Mouse (Mus musculus): ENCODE data around the gene Ubn1. TPM values are rescaled to one million over a fixed set of nuclear protein-coding genes. Genes with fewer than 3 reads are reported as not detected.

Gene Ubn1
- polyA plus RNA-seq (2012): 15.6 and 16.6 TPM in 2 replicates

- TF ChIP-seq GATA1 (IDR thresholded peaks at IDR 0.05; ENCODE audit: low read length): no peak
These were observed at the start of gene Ubn1, which contains the start of gene Glyr1 for GRCm38 (mm10) chr16:5049774-5050234. Gene Ubn1 (plus strand): TSS chr16:5050057. Gene Glyr1 (minus strand): TSS chr16:5049863.

- no peak for TF ChIP-seq GATA1 (IDR thresholded peaks at IDR 0.05; ENCODE audit: low read length)
These were observed 49.2 kb upstream of the Ubn1 start for GRCm38 (mm10) chr16:5000611-5001010.

GRCm38 (mm10) chr16:5007067-5007466 is 42.8 kb upstream of the Ubn1 start, which contains the start of gene Smim22:
Gene Smim22 (plus strand): TSS chr16:5007288.
- TF ChIP-seq GATA1 (IDR thresholded peaks at IDR 0.05; ENCODE audit: low read length): no peak

GRCm38 (mm10) chr16:5007492-5007891 is 42.4 kb upstream of the Ubn1 start:
- TF ChIP-seq GATA1 (IDR thresholded peaks at IDR 0.05; ENCODE audit: low read length): no peak

- no peak for TF ChIP-seq GATA1 (IDR thresholded peaks at IDR 0.05; ENCODE audit: low read length)
These were observed 41.8 kb upstream of the Ubn1 start for GRCm38 (mm10) chr16:5008076-5008475.

GRCm38 (mm10) chr16:5010371-5010935 is 39.4 kb upstream of the Ubn1 start:
- TF ChIP-seq GATA1 (IDR thresholded peaks at IDR 0.05; ENCODE audit: low read length): no peak

GRCm38 (mm10) chr16:5011285-5011684 is 38.6 kb upstream of the Ubn1 start:
- TF ChIP-seq GATA1 (IDR thresholded peaks at IDR 0.05; ENCODE audit: low read length): no peak

GRCm38 (mm10) chr16:5012036-5013005 is 37.5 kb upstream of the Ubn1 start:
- peak; percentile 88 for TF ChIP-seq GATA1 (IDR thresholded peaks at IDR 0.05; ENCODE audit: low read length)

- TF ChIP-seq GATA1 (IDR thresholded peaks at IDR 0.05; ENCODE audit: low read length): no peak
These were observed 36.6 kb upstream of the Ubn1 start, which contains the start of gene Rogdi for GRCm38 (mm10) chr16:5013054-5013838. Gene Rogdi (minus strand): TSS chr16:5013553.

- TF ChIP-seq GATA1 (IDR thresholded peaks at IDR 0.05; ENCODE audit: low read length): no peak
These were observed 35.3 kb upstream of the Ubn1 start for GRCm38 (mm10) chr16:5014578-5014977.

GRCm38 (mm10) chr16:5024021-5024420 is 25.8 kb upstream of the Ubn1 start:
- no peak for TF ChIP-seq GATA1 (IDR thresholded peaks at IDR 0.05; ENCODE audit: low read length)

GRCm38 (mm10) chr16:5029847-5030246 is 20.0 kb upstream of the Ubn1 start:
- TF ChIP-seq GATA1 (IDR thresholded peaks at IDR 0.05; ENCODE audit: low read length): no peak

- no peak for TF ChIP-seq GATA1 (IDR thresholded peaks at IDR 0.05; ENCODE audit: low read length)
These were observed 14.3 kb upstream of the Ubn1 start for GRCm38 (mm10) chr16:5035591-5035990.

- no peak for TF ChIP-seq GATA1 (IDR thresholded peaks at IDR 0.05; ENCODE audit: low read length)
These were observed 13.1 kb upstream of the Ubn1 start for GRCm38 (mm10) chr16:5036649-5037234.

- TF ChIP-seq GATA1 (IDR thresholded peaks at IDR 0.05; ENCODE audit: low read length): no peak
These were observed 4.5 kb upstream of the Ubn1 start for GRCm38 (mm10) chr16:5045322-5045721.

All from G1E-ER4 (cell line).